Mouse (Mus musculus) retina, adult 2 months (tissue): ENCODE data around the gene Faf2.
A peak's percentile ranks its signal among the peaks of the same experiment; 100 is the strongest.

Experiments
- DNase-seq: peaks from one replicate; pipeline ENCODE4 v3.0.0-alpha.2; 2012; ENCODE audit warnings: low read depth, low spot score

Gene Faf2

DNA sequence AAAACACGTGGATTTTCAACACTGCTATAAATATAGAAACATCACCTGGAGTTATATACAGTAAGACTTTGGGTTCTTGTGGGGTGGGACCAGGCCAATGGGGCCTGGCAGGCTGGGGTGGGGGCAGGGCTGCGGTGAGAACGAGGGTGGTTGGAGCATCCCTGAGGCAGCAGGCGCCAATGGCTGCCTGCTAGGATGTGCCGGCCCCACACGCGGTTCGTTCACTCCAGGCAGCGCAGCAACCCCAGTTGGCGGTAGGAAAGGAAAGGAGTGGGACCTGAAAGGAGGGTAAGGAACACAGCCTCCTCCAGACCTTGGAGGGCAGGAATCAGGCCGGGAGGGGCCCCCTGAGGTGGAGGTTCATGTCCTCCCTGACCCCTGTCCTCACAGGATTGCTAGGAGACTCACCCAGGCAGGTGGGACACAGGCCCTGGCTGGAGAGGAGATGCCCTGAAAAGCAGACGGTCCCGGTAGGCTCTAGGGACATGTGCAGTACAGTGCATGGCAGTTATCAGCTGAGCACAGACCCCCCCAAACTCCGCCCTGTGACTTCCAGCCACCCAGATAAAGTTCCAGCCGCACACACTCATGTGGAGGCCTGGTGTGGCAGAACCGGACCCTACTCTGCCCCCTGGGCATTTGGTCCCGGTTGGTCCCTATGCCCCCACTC, 58.7 kb downstream of the Faf2 start:
- no peak for DNase-seq

DNA sequence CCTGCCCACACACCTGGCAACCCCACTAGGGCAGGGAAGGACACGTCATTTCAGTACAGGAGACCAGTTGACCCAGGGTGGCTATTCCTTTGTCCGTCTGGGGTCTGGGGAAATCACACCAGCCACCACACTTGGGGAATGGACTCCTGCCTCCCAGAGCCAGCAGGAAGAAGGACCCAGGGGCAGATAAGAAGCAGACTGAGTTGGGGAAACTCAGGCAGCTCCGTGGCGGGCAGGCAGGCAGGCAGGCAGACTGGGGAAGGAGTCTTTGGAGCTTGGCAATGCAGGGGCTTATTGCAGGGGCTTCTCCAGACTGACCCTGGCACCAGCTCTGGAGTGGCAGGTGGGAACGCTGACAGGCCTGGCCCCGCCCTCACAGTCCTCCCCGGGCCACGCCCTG, 59.7 kb downstream of the Faf2 start:
- no peak for DNase-seq

DNA sequence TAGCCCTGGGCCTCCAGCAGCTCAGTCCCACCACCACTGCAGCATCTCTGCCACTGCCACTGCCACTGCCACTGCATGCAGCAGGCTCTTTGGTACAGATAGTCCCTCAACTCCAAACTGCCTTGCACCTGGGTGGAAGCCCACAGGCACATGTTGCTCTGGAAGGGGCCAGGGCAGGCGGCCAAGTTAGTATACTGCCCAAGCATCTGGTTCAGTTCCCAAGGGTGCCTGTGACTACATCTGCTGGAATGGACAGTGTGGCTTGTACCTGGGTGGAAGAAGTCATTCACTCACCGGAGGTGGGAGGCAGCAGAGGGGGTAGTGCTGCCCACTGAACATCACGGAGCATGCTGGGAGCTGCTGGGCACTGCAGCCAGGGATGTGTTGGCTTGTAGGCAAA, 61.7 kb downstream of the Faf2 start:
- DNase-seq: no peak

DNA sequence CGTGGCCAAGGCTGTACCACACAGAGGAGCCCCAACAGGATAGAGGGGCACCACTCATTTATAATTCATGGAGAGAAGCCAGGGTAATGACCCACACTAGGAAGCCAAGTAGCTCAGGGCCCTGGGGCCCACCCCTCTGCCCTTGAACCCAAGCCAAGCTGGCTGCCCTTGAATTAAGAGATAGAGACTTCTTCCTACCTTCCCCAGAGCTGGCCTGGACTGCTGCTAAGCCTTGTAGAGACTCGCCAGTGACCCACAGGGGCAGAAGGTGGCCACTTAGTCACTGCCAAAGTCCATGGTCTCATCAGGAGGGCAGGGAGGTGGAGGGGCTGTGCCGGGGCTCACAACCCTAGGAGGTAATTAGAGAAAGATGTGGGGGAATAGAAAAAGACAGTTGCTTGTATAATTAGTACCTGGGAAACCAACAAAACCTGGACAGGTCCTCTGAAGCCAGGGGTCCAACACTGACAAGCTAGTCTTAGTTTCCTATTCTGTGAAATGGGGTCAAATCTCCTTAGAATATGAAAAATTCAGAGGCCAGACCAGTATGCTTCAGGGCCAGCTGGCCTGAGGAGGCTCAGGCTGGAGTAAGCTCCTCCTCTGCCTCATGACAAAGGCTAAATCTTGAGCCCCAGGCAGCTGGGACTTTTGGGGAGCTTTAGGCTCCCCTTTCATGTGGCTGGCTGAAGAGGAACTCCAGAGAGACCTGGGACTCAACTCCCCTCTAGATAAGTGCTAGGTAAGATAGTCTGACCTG, 62.7 kb downstream of the Faf2 start:
- no peak for DNase-seq

DNA sequence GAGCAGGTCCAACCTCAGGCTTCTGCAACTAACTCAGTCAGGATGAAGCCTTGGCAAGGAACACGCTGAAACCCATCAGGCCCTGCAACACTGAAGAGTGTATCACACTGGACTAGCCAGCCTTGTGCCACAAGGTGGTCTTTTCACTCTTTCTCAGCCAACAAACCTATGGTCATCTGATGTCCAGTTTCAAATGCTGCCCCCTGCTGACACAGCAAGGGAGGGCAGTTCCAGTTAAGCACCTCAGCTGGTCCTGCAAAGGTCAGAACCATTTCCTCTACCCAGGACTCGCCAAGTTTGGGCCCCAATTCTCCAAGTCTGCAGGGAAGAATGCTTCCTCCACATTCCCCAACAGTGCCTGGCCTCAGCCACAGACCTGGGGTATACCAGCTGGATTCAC, 63.6 kb downstream of the Faf2 start:
- DNase-seq: no peak

- DNase-seq: no peak
These were observed 64.8 kb downstream of the Faf2 start for GRCm38 (mm10) chr13:54686139-54687053.

- no peak for DNase-seq
These were observed 65.5 kb downstream of the Faf2 start for GRCm38 (mm10) chr13:54687096-54687495.

DNA sequence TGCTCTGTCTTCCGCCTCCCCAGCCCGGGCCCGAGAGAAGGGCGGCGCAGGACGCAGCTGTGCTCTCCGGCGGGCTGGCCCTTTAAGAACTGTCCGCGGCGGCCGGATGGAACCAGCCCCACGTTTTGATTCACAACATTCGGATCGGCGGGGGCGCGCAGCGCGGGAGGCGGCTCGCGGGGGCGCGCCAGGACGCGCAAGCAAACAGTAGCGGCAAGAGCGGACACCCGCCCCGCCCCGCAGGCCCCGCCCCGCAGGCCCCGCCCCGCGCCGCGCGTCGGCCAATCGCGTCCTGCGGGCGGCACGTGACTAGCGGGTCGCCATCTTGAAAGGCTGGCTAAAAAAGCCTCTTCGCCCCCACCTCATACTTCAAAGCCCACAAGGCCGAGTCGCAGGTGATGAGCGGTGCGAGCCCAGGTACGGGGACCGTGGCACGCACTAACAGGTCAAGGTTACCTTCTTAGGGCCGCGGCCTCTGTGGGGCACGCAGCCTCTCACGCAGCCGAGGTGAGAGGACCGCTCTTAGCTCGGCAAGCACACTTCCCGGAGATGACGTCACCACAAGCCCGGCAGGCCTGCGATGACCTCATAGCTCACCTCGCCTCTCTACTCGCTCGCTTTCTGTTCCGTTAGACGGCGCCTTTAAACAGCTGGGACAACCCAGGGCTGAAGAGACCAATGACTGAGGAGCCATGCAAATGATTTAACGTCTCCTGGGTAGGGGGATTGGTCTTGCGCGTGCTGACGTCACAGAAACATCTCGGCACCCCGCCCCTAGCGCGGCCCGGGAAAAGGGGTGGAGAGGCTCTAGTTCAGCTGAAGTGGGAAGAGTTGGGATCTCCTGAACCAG, 66.2 kb downstream of the Faf2 start:
- peak; percentile 83 for DNase-seq

GRCm38 (mm10) chr13:54690151-54690740, 68.7 kb downstream of the Faf2 start:
- no peak for DNase-seq

DNA sequence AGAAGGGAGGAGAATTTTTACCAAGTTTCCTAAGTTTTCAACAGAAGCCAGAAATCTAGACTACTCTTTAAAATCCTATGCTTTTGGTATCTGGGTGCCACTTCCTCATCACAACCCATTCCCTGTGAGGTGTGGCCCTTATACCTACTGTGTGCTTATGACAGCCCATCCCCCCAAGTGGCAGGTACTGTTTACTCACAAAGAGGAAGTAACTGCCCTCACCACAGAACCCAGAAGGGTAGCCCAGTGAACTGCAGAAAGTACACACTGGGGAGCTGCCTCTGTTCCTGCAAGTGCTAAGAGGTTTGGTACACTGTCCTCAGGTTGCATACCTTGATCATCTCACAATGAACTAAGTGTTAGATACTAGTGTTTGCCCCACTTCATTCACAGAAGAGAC, 70.2 kb downstream of the Faf2 start:
- DNase-seq: no peak

GRCm38 (mm10) chr13:54692711-54693557, 71.3 kb downstream of the Faf2 start:
- DNase-seq: no peak

DNA sequence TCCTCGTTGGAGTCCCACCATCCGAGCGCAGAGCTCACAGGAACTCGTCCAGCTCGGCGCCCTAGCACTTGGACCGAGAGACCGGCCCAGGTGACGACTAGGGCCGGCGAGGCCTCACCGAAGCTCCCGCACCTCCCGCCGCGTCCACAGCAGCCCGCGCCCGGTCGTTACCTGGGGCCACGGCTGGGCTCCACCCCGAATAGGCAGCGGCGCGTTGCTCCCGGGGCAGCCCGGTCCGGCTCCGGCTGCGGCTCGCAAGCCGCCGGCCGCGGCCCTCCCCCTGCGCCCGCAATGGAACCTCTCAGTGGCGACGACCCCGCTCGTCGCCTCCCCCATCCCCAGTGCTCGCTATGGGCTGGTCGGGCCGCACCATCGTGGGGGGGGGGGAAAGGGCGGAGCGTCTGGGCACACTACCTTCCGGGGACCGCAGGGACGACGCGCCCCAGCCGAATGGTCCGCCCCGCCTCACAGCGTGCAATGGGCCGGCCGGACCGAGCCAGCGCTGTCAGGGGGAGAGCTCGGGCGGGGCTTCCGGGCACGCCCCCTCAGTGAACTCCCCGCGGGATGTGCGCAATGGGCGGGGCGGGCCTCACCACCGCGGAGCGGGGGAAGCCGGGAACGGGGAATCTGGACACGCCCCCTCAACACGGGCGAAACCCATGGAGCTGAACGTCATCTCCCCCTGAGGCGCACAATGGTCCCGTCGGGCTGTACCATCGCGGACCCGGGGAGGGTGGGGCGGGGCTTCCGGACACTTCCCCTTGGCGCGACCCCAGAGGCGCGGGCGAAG, 72.2 kb downstream of the Faf2 start, which contains the start of gene Rnf44:
Rnf44 (minus strand) TSS at position 350 of the 790 bp plus-strand sequence.
- DNase-seq: peak; percentile 100

DNA sequence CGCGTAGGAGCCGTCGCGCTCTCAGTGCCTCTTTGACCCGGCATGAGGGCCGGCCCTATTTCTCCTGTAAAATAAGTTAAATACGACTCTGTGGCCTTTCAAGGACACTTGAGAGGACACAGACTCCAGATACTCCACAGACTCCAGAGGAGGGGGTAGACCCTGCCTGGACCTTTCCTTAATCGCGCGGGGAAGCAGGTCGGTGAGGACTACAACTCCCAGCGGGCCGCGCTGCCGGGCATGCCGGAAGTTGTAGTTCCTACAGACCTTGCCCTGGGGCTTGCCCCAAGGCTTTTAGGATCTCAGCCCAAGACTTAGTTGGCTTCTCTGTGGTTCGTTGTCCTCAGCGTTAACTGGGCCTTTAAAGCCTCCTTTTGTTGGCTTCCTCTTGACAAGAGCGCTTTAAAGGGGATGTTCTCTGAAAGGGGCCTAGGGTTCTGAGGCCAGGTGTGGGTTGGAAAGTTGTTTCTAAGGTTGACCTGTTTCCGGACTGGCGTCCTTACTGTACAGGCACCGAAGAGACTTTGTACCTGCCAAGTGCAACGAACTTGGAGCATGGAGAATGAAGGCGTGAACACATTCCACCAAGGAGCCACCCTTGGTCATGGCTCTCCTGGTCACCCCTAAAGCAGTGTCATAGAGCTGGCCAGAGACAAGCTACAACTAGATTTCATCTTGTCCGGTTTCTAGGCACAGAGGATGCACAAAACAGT, 72.9 kb downstream of the Faf2 start:
- no peak for DNase-seq

GRCm38 (mm10) chr13:54695479-54696230, 74.1 kb downstream of the Faf2 start:
- no peak for DNase-seq

DNA sequence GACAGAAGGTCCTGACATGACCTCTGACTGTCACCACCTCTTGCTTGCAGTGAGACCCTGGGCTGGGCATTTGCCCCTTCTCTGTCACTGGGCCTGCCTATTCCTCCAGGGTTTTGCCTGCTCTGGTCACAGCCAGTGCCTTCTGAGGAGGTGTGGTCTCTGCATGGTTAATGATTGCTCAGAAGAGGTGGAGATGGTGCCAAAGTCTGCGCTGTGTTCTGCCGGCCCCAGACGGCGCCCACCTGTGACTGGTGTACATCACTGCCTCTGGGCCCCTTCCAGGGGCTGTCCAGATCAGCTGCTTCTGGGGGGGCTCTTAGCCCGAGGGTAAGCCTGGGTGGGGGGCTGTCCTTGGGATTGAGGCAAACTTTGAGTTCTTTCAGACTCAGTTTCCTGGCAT, 79.7 kb downstream of the Faf2 start, which contains the start of gene Cdhr2:
Cdhr2 (plus strand) TSS at position 219 of the 400 bp plus-strand sequence.
- DNase-seq: no peak

DNA sequence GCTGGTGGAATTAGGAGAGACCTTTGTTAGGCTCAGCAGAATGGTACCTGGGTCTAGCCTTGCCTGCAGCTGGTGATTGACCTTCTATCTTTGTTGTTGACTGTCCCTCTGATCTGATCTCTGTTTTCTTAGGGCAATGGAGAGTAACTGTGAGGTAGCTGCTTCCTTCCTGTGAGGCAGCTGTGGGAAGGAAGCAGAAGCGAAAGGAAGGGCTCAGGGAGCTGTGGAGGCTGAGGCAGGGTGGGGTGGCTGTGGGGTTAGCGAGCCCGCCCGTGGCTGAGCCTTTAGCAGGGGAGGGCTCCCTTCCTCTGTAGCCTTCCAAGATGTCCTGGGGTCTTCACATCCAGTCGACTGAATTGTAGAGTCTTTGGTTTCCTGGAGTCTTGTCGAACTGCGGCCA, 80.9 kb downstream of the Faf2 start:
- DNase-seq: no peak

GRCm38 (mm10) chr13:54704890-54705289, 83.3 kb downstream of the Faf2 start:
- no peak for DNase-seq

DNA sequence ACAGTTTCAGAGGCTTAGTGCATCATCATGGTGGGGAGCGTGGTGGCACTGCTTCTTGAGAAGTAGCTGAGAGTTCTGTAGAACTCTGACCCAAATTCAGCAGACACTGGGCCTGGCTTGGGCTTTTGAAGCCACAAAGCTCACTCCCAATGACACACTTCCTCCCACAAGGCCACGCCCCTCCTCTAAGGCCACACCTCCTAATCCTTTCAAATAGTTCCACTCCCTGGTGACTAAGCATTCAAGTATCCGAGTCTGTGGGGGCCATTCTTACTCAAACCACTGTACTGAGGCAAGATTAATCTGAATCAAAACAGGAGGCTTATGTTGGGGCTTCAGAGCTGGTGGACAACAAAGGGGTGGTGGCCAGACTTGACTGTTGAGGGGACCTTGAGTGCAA, 89.3 kb downstream of the Faf2 start:
- DNase-seq: no peak
